Mouse (Mus musculus): Measurements from ENCODE around the gene F13a1.

- no peak for TF ChIP-seq CTCF (conservative IDR thresholded peaks at IDR 0.05; ENCODE audit: insufficient read depth, insufficient read length, low read depth, low read length)
- no peak for TF ChIP-seq POLR2A (IDR thresholded peaks at IDR 0.05; ENCODE audit: low read depth, low read length)
Measured at GRCm38 (mm10) chr13:36903447-36903846, 146.6 kb downstream of the F13a1 start.
